Mouse (Mus musculus) liver, postnatal 0 days (tissue): ENCODE measurements around the gene Cdkl1. TPM values are rescaled to one million over a fixed set of nuclear protein-coding genes. Genes with fewer than 3 reads are reported as not detected.

Source experiments
- ATAC-seq: fragments of 200-750 bp; cut with Nextera tagmentation; 2 replicates; pipeline ENCODE4 v1.8.0; 2017; ENCODE audit warnings: mild to moderate bottlenecking, moderate library complexity
- DNase-seq: peaks from one replicate; pipeline ENCODE4 v3.0.0-alpha.2; 2016
- H3K27ac ChIP-seq: fragments of 300-500 bp; sonication (generic); 2 replicates; pipeline ENCODE4 v1.5.1; 2014; ENCODE audit warnings: antibody characterized with exemption, moderate library complexity, mild to moderate bottlenecking, low read depth
- H3K27me3 ChIP-seq: fragments of 300-500 bp; sonication (generic); 2 replicates; pipeline ENCODE4 v1.6.1; 2014; ENCODE audit warnings: low read length, control low read depth, mixed read lengths; ENCODE audit not compliant: insufficient read depth
- H3K36me3 ChIP-seq: fragments of 300-500 bp; sonication (generic); replicated peaks from 2 replicates; pipeline ENCODE4 v1.6.1; 2014; ENCODE audit warnings: mild to moderate bottlenecking, control low read depth, low read length, moderate library complexity, mixed read lengths; ENCODE audit not compliant: insufficient read depth
- H3K4me1 ChIP-seq: fragments of 300-500 bp; sonication (generic); 2 replicates; pipeline ENCODE4 v1.6.1; 2014; ENCODE audit warnings: antibody characterized with exemption, mild to moderate bottlenecking, control low read depth; ENCODE audit not compliant: insufficient read depth
- H3K4me2 ChIP-seq: fragments of 300-500 bp; sonication (generic); 2 replicates; pipeline ENCODE4 v1.6.1; 2014; ENCODE audit warnings: low read depth, mild to moderate bottlenecking, low read length, moderate library complexity, mixed read lengths
- H3K4me3 ChIP-seq: fragments of 300-500 bp; sonication (generic); 2 replicates; pipeline ENCODE4 v1.5.1; 2014; ENCODE audit warnings: low read depth, low read length
- H3K9ac ChIP-seq: fragments of 300-500 bp; sonication (generic); replicated peaks from 2 replicates; pipeline ENCODE4 v1.6.1; 2014; ENCODE audit warnings: mild to moderate bottlenecking, moderate library complexity
- H3K9me3 ChIP-seq: fragments of 300-500 bp; sonication (generic); 2 replicates; pipeline ENCODE4 v1.6.1; 2016; ENCODE audit warnings: mild to moderate bottlenecking, control low read depth, low read length, mixed read lengths
- CTCF ChIP-seq: sonication (generic); IDR thresholded peaks from 2 replicates; pipeline ENCODE4 v1.5.1; 2016; ENCODE audit warnings: antibody characterized with exemption, low read depth
- EP300 ChIP-seq: IDR thresholded peaks from 2 replicates; pipeline ENCODE4 v1.6.1; 2016; ENCODE audit warnings: antibody characterized with exemption, low read depth, mild to moderate bottlenecking
- WGBS: fragments of 180-500 bp; shearing (Covaris S2); extraction: QIAGEN DNeasy Blood & Tissue Kit; methylation state at CpG from one replicate; pipeline ENCODE4 v1.1.7; 2014; ENCODE audit not compliant: insufficient replicate concordance; 5-methylcytosine and 5-hydroxymethylcytosine counted together
- polyA plus RNA-seq: library from polyadenylated mRNA; unstranded; fragments of >200 nt; fragmentation: Nextera tagmentation; extraction: Ambion mirVana; gene quantifications from 2 replicates; pipeline ENCODE4 v1.2.1, GENCODE M21; 2015

The Cdkl1 gene
- polyA plus RNA-seq, 1 experiment from 2014 or later: 2.2 TPM

DNA sequence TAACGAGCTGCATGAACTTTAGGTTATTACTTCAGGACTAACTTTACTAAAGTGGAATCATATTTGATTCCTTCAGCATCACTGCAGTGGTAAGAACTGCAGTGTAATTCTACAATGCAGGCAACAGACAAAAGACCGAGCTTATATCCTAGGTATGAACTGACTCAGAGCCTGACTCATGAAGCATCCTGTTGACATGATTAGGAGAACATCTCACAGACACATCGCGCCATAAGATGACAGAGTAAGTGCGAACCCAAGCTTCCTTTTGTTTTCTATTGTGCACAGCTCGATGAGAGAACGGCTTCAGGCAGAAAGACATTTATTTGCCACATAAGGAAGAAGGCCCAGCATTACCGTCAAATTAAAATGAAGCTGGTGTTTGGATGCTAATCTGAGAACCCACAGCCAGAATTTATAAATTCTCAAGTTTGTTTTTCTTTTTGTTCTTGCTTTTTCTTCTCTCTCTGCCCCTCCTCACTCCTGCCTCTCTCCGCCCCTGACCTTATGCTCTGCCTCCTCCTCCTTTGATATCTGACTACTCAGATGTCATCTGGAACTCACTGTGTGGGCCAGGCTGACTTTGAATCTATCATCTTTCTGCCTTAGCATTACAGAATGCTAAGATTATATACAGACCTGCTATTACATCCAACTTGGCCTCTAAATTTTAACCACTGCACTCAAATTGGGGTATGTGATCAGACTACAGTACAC is 34.0 kb upstream of the Cdkl1 start:
- Histone ChIP-seq H3K4me3 (no peak overlapping the region), H3K27ac (no peak overlapping the region), H3K9ac (no peak overlapping the region), H3K4me1 (no peaks in the 10 kb centered on the region), H3K36me3 (peaks cover 74% of the 10 kb centered on the region), H3K9me3 (no peaks in the 10 kb centered on the region), H3K27me3 (no peaks in the 10 kb centered on the region), H3K4me2 (no peak overlapping the region)
- no peak for TF ChIP-seq CTCF
- TF ChIP-seq EP300: no peak
- WGBS: 91% methylated on average over 9 of the region's 9 CpGs
- ATAC-seq: no peak
- DNase-seq: no peak

DNA sequence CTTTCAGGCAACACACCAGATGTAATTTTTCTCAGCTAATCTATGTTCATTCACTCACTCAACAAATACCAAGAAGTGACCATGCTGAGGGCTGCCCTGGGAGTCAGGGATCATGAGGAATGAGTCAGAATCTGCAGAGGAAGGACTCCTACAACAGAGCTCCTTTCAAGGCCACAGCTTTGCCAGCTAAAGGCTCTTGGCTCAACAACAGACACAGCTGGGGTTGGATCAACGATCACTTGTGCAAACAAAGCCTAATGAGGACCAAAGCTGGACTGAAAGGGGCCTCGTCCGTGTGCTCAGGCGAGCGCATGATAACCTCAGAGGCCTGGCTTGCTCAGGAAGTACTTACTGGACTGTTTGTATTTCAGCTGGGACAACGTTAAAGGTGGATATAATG is 23.2 kb upstream of the Cdkl1 start:
- H3K36me3 ChIP-seq: peaks cover 77% of the 10 kb centered on the region

DNA sequence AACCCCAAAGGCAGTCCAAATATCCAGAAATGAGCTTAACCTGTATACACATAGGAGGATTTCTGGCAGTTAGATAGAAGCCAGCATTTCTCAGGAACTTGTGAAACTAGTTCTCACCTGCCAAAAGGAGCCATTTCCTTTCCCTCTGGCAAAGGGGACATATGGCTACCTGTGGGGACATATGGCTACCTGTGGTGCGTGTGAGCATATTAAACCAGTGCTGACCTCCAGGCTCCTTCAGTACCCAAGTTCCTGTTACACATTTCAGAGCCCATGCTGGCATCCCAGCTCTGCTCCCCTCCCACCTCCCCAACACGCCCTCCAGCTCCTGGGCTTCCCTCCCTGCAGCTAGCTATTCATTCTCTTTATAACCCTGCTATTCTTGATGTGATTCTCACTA is 22.5 kb upstream of the Cdkl1 start:
- Histone ChIP-seq H3K9me3 (no peaks in the 10 kb centered on the region), H3K4me1 (no peaks in the 10 kb centered on the region), H3K27me3 (no peaks in the 10 kb centered on the region), H3K4me3 (no peak overlapping the region), H3K4me2 (no peak overlapping the region), H3K27ac (no peak overlapping the region), H3K36me3 (peaks cover 75% of the 10 kb centered on the region), H3K9ac (no peak overlapping the region)
- no peak for DNase-seq
- no peak for ATAC-seq
- 95% methylated on average over 2 of the region's 2 CpGs for WGBS
- no peak for TF ChIP-seq EP300
- no peak for TF ChIP-seq CTCF

More for the DNA sequence above, 23.2 kb upstream of the Cdkl1 start:
- ATAC-seq: peak; percentile 57; the same call in 1 of the 2 replicates
- Histone ChIP-seq H3K4me2 (no peak overlapping the region), H3K27ac (0 out of 2 replicates have a peak overlapping the region, but pooled peaks have one; percentile 29), H3K4me1 (no peaks in the 10 kb centered on the region), H3K9me3 (no peaks in the 10 kb centered on the region), H3K4me3 (no peak overlapping the region), H3K9ac (no peak overlapping the region), H3K27me3 (no peaks in the 10 kb centered on the region)
- no peak for DNase-seq
- 68% methylated on average over 6 of the region's 6 CpGs for WGBS
- no peak for TF ChIP-seq CTCF
- TF ChIP-seq EP300: no peak

DNA sequence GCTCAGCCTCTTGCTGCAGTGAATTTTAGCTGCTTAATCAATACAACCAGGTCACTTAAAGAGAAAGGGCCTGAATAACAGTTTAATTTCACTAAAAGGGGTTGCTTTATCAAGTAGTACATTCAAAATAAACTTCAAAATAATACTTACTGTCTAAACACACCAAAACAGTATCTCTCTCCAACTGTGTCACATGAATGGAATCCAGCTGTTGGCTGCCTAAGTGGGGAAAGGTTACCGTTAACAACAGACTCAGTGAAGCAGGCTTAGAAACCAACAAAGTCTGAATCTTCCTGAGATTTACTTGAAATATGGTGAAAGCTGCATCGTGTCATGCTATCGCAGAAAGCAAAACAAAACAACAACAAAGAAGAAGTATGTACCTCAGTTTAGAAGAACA is 21.9 kb upstream of the Cdkl1 start:
- 77% methylated on average over 3 of the region's 3 CpGs for WGBS
- no peak overlapping the region for H3K4me2 ChIP-seq

GRCm38 (mm10) chr12:69811976-69812375 is 20.9 kb upstream of the Cdkl1 start:
- Histone ChIP-seq H3K9ac (no peak overlapping the region), H3K27ac (no peak overlapping the region), H3K9me3 (no peaks in the 10 kb centered on the region), H3K27me3 (no peaks in the 10 kb centered on the region), H3K4me3 (no peak overlapping the region), H3K4me2 (no peak overlapping the region), H3K36me3 (peaks cover 73% of the 10 kb centered on the region), H3K4me1 (no peaks in the 10 kb centered on the region)
- ATAC-seq (no peak), DNase-seq (no peak)
- 77% methylated on average over 1 of the region's 1 CpGs for WGBS
- TF ChIP-seq EP300 (no peak), CTCF (no peak)

More for the DNA sequence above, 21.9 kb upstream of the Cdkl1 start:
- Histone ChIP-seq H3K4me3 (no peak overlapping the region), H3K27ac (no peak overlapping the region), H3K4me1 (no peaks in the 10 kb centered on the region), H3K36me3 (peaks cover 75% of the 10 kb centered on the region), H3K9me3 (no peaks in the 10 kb centered on the region), H3K9ac (no peak overlapping the region), H3K27me3 (no peaks in the 10 kb centered on the region)
- no peak for TF ChIP-seq CTCF
- TF ChIP-seq EP300: no peak
- ATAC-seq (no peak), DNase-seq (no peak)

- ATAC-seq (no peak), DNase-seq (no peak)
- Histone ChIP-seq H3K9me3 (no peaks in the 10 kb centered on the region), H3K4me3 (no peak overlapping the region), H3K36me3 (peaks cover 71% of the 10 kb centered on the region), H3K27ac (no peak overlapping the region), H3K4me2 (no peak overlapping the region), H3K27me3 (no peaks in the 10 kb centered on the region), H3K9ac (no peak overlapping the region), H3K4me1 (no peaks in the 10 kb centered on the region)
- TF ChIP-seq CTCF: no peak
- no peak for TF ChIP-seq EP300
- 89% methylated on average over 3 of the region's 3 CpGs for WGBS
Measured at GRCm38 (mm10) chr12:69809439-69809838, 18.4 kb upstream of the Cdkl1 start.
